Mouse (Mus musculus) myocyte (in vitro differentiated cells): ENCODE data around the gene Gm10277.
A peak's percentile ranks its signal among the peaks of the same experiment; 100 is the strongest.

Experiments
- CEBPB ChIP-seq: IDR thresholded peaks from 2 replicates; pipeline ENCODE4 v1.6.1; 2011; ENCODE audit warnings: mild to moderate bottlenecking, moderate library complexity; ENCODE audit not compliant: poor library complexity, insufficient read depth, severe bottlenecking
- E2F4 ChIP-seq: IDR thresholded peaks from one replicate; pipeline ENCODE4 v1.6.1; 2011; ENCODE audit warnings: mild to moderate bottlenecking, control low read depth, moderate library complexity; ENCODE audit not compliant: insufficient read depth
- MAX ChIP-seq: IDR thresholded peaks from one replicate; pipeline ENCODE4 v1.6.1; 2011; ENCODE audit warnings: low read depth, mild to moderate bottlenecking, control low read depth
- MYOD1 ChIP-seq, 3 experiments: IDR thresholded peaks; one replicate each; pipeline ENCODE4 v1.6.1; 2011; ENCODE audit warnings: control low read depth in 2 of 3, low read depth in 2 of 3, mild to moderate bottlenecking in 2 of 3, moderate library complexity in 1 of 3; ENCODE audit not compliant: insufficient read length in 2 of 3, control insufficient read depth in 1 of 3
- MYOG ChIP-seq, 3 experiments: IDR thresholded peaks; one replicate each; pipeline ENCODE4 v1.6.1; 2011; ENCODE audit warnings: control low read depth in 2 of 3, low read depth in 2 of 3, mild to moderate bottlenecking in 2 of 3; ENCODE audit not compliant: insufficient read length in 2 of 3, control insufficient read depth in 1 of 3, insufficient read depth in 1 of 3
- POLR2A ChIP-seq: IDR thresholded peaks from one replicate; pipeline ENCODE4 v1.6.1; 2011; ENCODE audit warnings: low read depth, mild to moderate bottlenecking, control low read depth, moderate library complexity; ENCODE audit not compliant: insufficient read length
- POLR2AphosphoS2 ChIP-seq: IDR thresholded peaks from one replicate; pipeline ENCODE4 v1.6.1; 2011; ENCODE audit warnings: low read depth, control low read depth; ENCODE audit not compliant: insufficient read length
- REST ChIP-seq: IDR thresholded peaks from one replicate; pipeline ENCODE4 v1.6.1; 2011; ENCODE audit warnings: mild to moderate bottlenecking, control low read depth, moderate library complexity; ENCODE audit not compliant: insufficient read depth, insufficient read length
- TCF12 ChIP-seq: IDR thresholded peaks from one replicate; pipeline ENCODE4 v1.6.1; 2011; ENCODE audit warnings: mild to moderate bottlenecking, control low read depth; ENCODE audit not compliant: poor library complexity, insufficient read depth, severe bottlenecking
- TCF3 ChIP-seq: IDR thresholded peaks from one replicate; pipeline ENCODE4 v1.6.1; 2011; ENCODE audit warnings: low read depth, control low read depth; ENCODE audit not compliant: insufficient read length
- USF1 ChIP-seq: IDR thresholded peaks from one replicate; pipeline ENCODE4 v1.6.1; 2011; ENCODE audit warnings: low read depth, mild to moderate bottlenecking, control low read depth, moderate library complexity

DNA sequence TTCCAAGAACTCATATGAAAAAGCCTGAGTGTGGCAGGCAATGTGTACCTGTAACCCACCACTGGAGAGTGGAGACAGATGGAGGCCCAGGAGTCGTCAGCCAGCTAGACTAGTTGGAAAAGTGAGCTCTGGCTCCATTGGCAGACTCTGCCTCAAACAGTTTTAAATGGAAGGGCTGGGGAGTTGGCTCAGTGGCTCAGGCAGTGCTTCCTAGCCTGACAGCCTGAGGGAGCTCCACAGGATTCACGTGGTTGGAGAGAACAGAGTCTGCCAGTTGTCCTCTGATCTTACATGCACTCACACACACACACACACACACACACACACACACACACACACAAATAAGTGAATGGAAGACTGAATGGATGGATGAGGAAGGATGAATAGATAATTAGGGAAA is 18.7 kb upstream of the Gm10277 start:
- no peak for TF ChIP-seq POLR2A
- TF ChIP-seq USF1 = no peak
- no peak for TF ChIP-seq MYOD1 (IDR thresholded peaks at IDR 0.05; ENCODE audit: control insufficient read depth in 1 of 3, insufficient read length in 2 of 3, low read depth in 2 of 3)
- no peak for TF ChIP-seq CEBPB
- no peak for TF ChIP-seq MAX
- no peak for TF ChIP-seq TCF3
- no peak for TF ChIP-seq TCF12
- no peak for TF ChIP-seq E2F4
- no peak for TF ChIP-seq POLR2AphosphoS2
- TF ChIP-seq MYOG (IDR thresholded peaks at IDR 0.05; ENCODE audit: control insufficient read depth in 1 of 3, insufficient read depth in 1 of 3, insufficient read length in 2 of 3, low read depth in 2 of 3) = peak in 2 of 3 experiments; percentile 7 to 23
- no peak for TF ChIP-seq REST
